Mouse (Mus musculus) urinary bladder, postnatal 4 days (tissue): Measurements from ENCODE around the gene Actn1.

Source experiments
- DNase-seq, 2 experiments: peaks; one replicate each; pipeline ENCODE4 v3.0.0; 2021 to 2022; ENCODE audit warnings: low spot score in 2 of 2

Gene Actn1

GRCm38 (mm10) chr12:80226101-80226500, 34.1 kb downstream of the Actn1 start:
- DNase-seq, result no peak

- DNase-seq, result no peak
Observed at GRCm38 (mm10) chr12:80224241-80224731, 35.9 kb downstream of the Actn1 start.

GRCm38 (mm10) chr12:80223511-80223910, 36.7 kb downstream of the Actn1 start:
- no peak for DNase-seq

GRCm38 (mm10) chr12:80222473-80222872, 37.7 kb downstream of the Actn1 start:
- no peak for DNase-seq

GRCm38 (mm10) chr12:80220260-80221038, 39.7 kb downstream of the Actn1 start:
- DNase-seq, result no peak

- DNase-seq, result no peak
Observed at GRCm38 (mm10) chr12:80218784-80219183, 41.4 kb downstream of the Actn1 start.

GRCm38 (mm10) chr12:80218045-80218611, 42.0 kb downstream of the Actn1 start:
- DNase-seq, result no peak

- DNase-seq, result no peak
Observed at GRCm38 (mm10) chr12:80217049-80217448, 43.1 kb downstream of the Actn1 start.

GRCm38 (mm10) chr12:80216258-80216881, 43.8 kb downstream of the Actn1 start:
- no peak for DNase-seq

GRCm38 (mm10) chr12:80213810-80214209, 46.4 kb downstream of the Actn1 start:
- no peak for DNase-seq

- no peak for DNase-seq
Observed at GRCm38 (mm10) chr12:80213263-80213662, 46.9 kb downstream of the Actn1 start.

- no peak for DNase-seq
Observed at GRCm38 (mm10) chr12:80210791-80211612, 49.2 kb downstream of the Actn1 start.

- DNase-seq, result no peak
Observed at GRCm38 (mm10) chr12:80209914-80210313, 50.3 kb downstream of the Actn1 start.

- DNase-seq, result peak in 1 of 2 experiments; percentile 41
Observed at GRCm38 (mm10) chr12:80208126-80208820, 51.9 kb downstream of the Actn1 start.

GRCm38 (mm10) chr12:80203284-80203683, 56.9 kb downstream of the Actn1 start:
- no peak for DNase-seq

GRCm38 (mm10) chr12:80199738-80200137, 60.4 kb downstream of the Actn1 start:
- DNase-seq, result no peak

GRCm38 (mm10) chr12:80198487-80198886, 61.7 kb downstream of the Actn1 start:
- DNase-seq, result peak; percentile 56 to 71

GRCm38 (mm10) chr12:80197343-80197742, 62.8 kb downstream of the Actn1 start:
- no peak for DNase-seq

GRCm38 (mm10) chr12:80191806-80192205, 68.4 kb downstream of the Actn1 start:
- no peak for DNase-seq

GRCm38 (mm10) chr12:80191371-80191770, 68.8 kb downstream of the Actn1 start:
- no peak for DNase-seq

GRCm38 (mm10) chr12:80190915-80191314, 69.3 kb downstream of the Actn1 start:
- DNase-seq, result no peak
